Mouse (Mus musculus): Measurements from ENCODE around the gene Acot12. TPM values are rescaled to one million over a fixed set of nuclear protein-coding genes. Genes with fewer than 3 reads are reported as not detected.

The Acot12 gene
- polyA plus RNA-seq, 1 experiment from 2014 or later, result 0.54 TPM

GRCm38 (mm10) chr13:91827876-91828275, 86.6 kb downstream of the Acot12 start:
- H3K27me3 ChIP-seq (ENCODE audit: insufficient read depth, low read length), result no peaks in the 10 kb centered on the region
- no peak overlapping the region for H3K4me3 ChIP-seq (replicated peaks; ENCODE audit: low read depth, low read length)
- no peak for ATAC-seq (replicated peaks; ENCODE audit: low FRiP score, low read depth)
- TF ChIP-seq CTCF (IDR thresholded peaks at IDR 0.05; ENCODE audit: low read depth), result no peak
- H3K4me2 ChIP-seq (ENCODE audit: low read length), result no peak overlapping the region
- no peaks in the 10 kb centered on the region for H3K9me3 ChIP-seq (replicated peaks; ENCODE audit: low read length)
- H3K36me3 ChIP-seq (ENCODE audit: insufficient read depth, low read length), result no peaks in the 10 kb centered on the region
- no peak for DNase-seq (ENCODE audit: low spot score)
- H3K9ac ChIP-seq (ENCODE audit: low read depth, low read length), result no peak overlapping the region
- H3K4me1 ChIP-seq (replicated peaks; ENCODE audit: insufficient read depth, low read length), result no peaks in the 10 kb centered on the region
- H3K27ac ChIP-seq, result no peak overlapping the region

Small RNAs within 50 kb of the gene (microRNA-seq; reads per million reads assigned to microRNA genes)
- gene Gm27656, result not detected

Other genes starting within 250 kb of the Acot12 start
- 22.5 TPM in 2 replicates for gene Zcchc9, start 66.2 kb downstream of the Acot12 start, polyA plus RNA-seq (2015; fragmentation: Nextera tagmentation; extraction: Ambion mirVana)
- 0.14 TPM in 1 of 2 replicates, not detected in the other for gene Ckmt2, start 135.4 kb downstream of the Acot12 start, polyA plus RNA-seq (2015; fragmentation: Nextera tagmentation; extraction: Ambion mirVana)

All from kidney, postnatal 0 days (tissue).